Mouse (Mus musculus): ENCODE results near the gene Wdr34. TPM values are rescaled to one million over a fixed set of nuclear protein-coding genes. Genes with fewer than 3 reads are reported as not detected.

The Wdr34 gene
- polyA plus RNA-seq, 1 experiment from 2014 or later: 66.6 TPM

GRCm38 (mm10) chr2:30010840-30011281 is 37.8 kb downstream of the Wdr34 start:
- peaks cover 100% of the 10 kb centered on the region for H3K36me3 ChIP-seq (replicated peaks; ENCODE audit: control insufficient read depth, insufficient read depth)
- ATAC-seq (ENCODE audit: low FRiP score) (no peak), DNase-seq (ENCODE audit: low spot score) (peak; percentile 44)
- no peak overlapping the region for H3K27ac ChIP-seq
- no peaks in the 10 kb centered on the region for H3K9me3 ChIP-seq (ENCODE audit: control insufficient read depth, low read length)
- H3K4me1 ChIP-seq (replicated peaks; ENCODE audit: control insufficient read depth, insufficient read depth, low read length): no peaks in the 10 kb centered on the region
- H3K4me3 ChIP-seq (replicated peaks; ENCODE audit: low read length): no peak overlapping the region
- H3K27me3 ChIP-seq (ENCODE audit: control insufficient read depth, insufficient read depth, low read length): no peaks in the 10 kb centered on the region
- H3K4me2 ChIP-seq (replicated peaks): no peak overlapping the region
- WGBS: 84% methylated on average over 8 of the region's 8 CpGs
- no peak overlapping the region for H3K9ac ChIP-seq

GRCm38 (mm10) chr2:30009101-30009500 is 39.6 kb downstream of the Wdr34 start:
- Histone ChIP-seq H3K4me2 (replicated peaks) (no peak overlapping the region), H3K4me1 (replicated peaks; ENCODE audit: control insufficient read depth, insufficient read depth, low read length) (no peaks in the 10 kb centered on the region), H3K27ac (no peak overlapping the region), H3K27me3 (ENCODE audit: control insufficient read depth, insufficient read depth, low read length) (no peaks in the 10 kb centered on the region), H3K4me3 (replicated peaks; ENCODE audit: low read length) (no peak overlapping the region), H3K9ac (no peak overlapping the region), H3K9me3 (ENCODE audit: control insufficient read depth, low read length) (no peaks in the 10 kb centered on the region), H3K36me3 (replicated peaks; ENCODE audit: control insufficient read depth, insufficient read depth) (peaks cover 100% of the 10 kb centered on the region)
- ATAC-seq (ENCODE audit: low FRiP score) (no peak), DNase-seq (ENCODE audit: low spot score) (no peak)
- WGBS: 61% methylated on average over 1 of the region's 1 CpGs

- ATAC-seq (ENCODE audit: low FRiP score) (no peak), DNase-seq (ENCODE audit: low spot score) (no peak)
- Histone ChIP-seq H3K4me2 (replicated peaks) (no peak overlapping the region), H3K36me3 (replicated peaks; ENCODE audit: control insufficient read depth, insufficient read depth) (peaks cover 100% of the 10 kb centered on the region), H3K9ac (no peak overlapping the region), H3K9me3 (ENCODE audit: control insufficient read depth, low read length) (no peaks in the 10 kb centered on the region), H3K27me3 (ENCODE audit: control insufficient read depth, insufficient read depth, low read length) (no peaks in the 10 kb centered on the region), H3K27ac (no peak overlapping the region), H3K4me1 (replicated peaks; ENCODE audit: control insufficient read depth, insufficient read depth, low read length) (no peaks in the 10 kb centered on the region), H3K4me3 (replicated peaks; ENCODE audit: low read length) (no peak overlapping the region)
- 60% methylated on average over 2 of the region's 2 CpGs for WGBS
Measured at GRCm38 (mm10) chr2:29991962-29992361, 56.7 kb downstream of the Wdr34 start.

Small RNA genes lying within 50 kb of the gene (microRNA-seq; reads per million reads assigned to microRNA genes)
- 0.65 reads per million for gene Mir6997

Other genes starting within 250 kb of the Wdr34 start
- 40.1 and 43.7 TPM in 2 replicates for gene Slc27a4, start 246.2 kb downstream of the Wdr34 start, polyA plus RNA-seq (2014; fragmentation: Nextera tagmentation; extraction: Ambion mirVana)
- 24.6 and 24.9 TPM in 2 replicates for gene Urm1, start 228.8 kb downstream of the Wdr34 start, polyA plus RNA-seq (2014; fragmentation: Nextera tagmentation; extraction: Ambion mirVana)
- gene Cercam, start 179.7 kb downstream of the Wdr34 start, polyA plus RNA-seq (2014; fragmentation: Nextera tagmentation; extraction: Ambion mirVana): 15.9 and 19.1 TPM in 2 replicates
- 49.0 and 63.5 TPM in 2 replicates for gene Odf2, start 159.7 kb downstream of the Wdr34 start, polyA plus RNA-seq (2014; fragmentation: Nextera tagmentation; extraction: Ambion mirVana)
- gene Gle1, start 113.5 kb downstream of the Wdr34 start, polyA plus RNA-seq (2014; fragmentation: Nextera tagmentation; extraction: Ambion mirVana): 53.5 and 53.7 TPM in 2 replicates
- 344 and 368 TPM in 2 replicates for gene Sptan1, start 83.3 kb downstream of the Wdr34 start, polyA plus RNA-seq (2014; fragmentation: Nextera tagmentation; extraction: Ambion mirVana)
- gene Set, start 8.5 kb upstream of the Wdr34 start, polyA plus RNA-seq (2014; fragmentation: Nextera tagmentation; extraction: Ambion mirVana): 339 and 347 TPM in 2 replicates
- 1.6 and 1.9 TPM in 2 replicates for gene Pkn3, start 28.8 kb upstream of the Wdr34 start, polyA plus RNA-seq (2014; fragmentation: Nextera tagmentation; extraction: Ambion mirVana)
- 27.2 TPM in 2 replicates for gene Zdhhc12, start 44.8 kb upstream of the Wdr34 start, polyA plus RNA-seq (2014; fragmentation: Nextera tagmentation; extraction: Ambion mirVana)
- gene Zer1, start 75.7 kb upstream of the Wdr34 start, polyA plus RNA-seq (2014; fragmentation: Nextera tagmentation; extraction: Ambion mirVana): 13.2 and 16.0 TPM in 2 replicates
- 18.7 and 18.8 TPM in 2 replicates for gene Tbc1d13, start 84.9 kb upstream of the Wdr34 start, polyA plus RNA-seq (2014; fragmentation: Nextera tagmentation; extraction: Ambion mirVana)
- 29.8 and 31.0 TPM in 2 replicates for gene Endog, start 122.6 kb upstream of the Wdr34 start, polyA plus RNA-seq (2014; fragmentation: Nextera tagmentation; extraction: Ambion mirVana)
- 55.4 and 58.8 TPM in 2 replicates for gene Spout1, start 129.6 kb upstream of the Wdr34 start, polyA plus RNA-seq (2014; fragmentation: Nextera tagmentation; extraction: Ambion mirVana)
- gene Kyat1, start 157.0 kb upstream of the Wdr34 start, polyA plus RNA-seq (2014; fragmentation: Nextera tagmentation; extraction: Ambion mirVana): 13.9 and 16.0 TPM in 2 replicates
- 57.9 and 58.6 TPM in 2 replicates for gene Lrrc8a, start 188.8 kb upstream of the Wdr34 start, polyA plus RNA-seq (2014; fragmentation: Nextera tagmentation; extraction: Ambion mirVana)
- 0.07 and 0.17 TPM in 2 replicates for gene Gm28035, start 191.7 kb upstream of the Wdr34 start, polyA plus RNA-seq (2014; fragmentation: Nextera tagmentation; extraction: Ambion mirVana)
- gene Phyhd1, start 217.3 kb upstream of the Wdr34 start, polyA plus RNA-seq (2014; fragmentation: Nextera tagmentation; extraction: Ambion mirVana): 5.9 and 6.9 TPM in 2 replicates
- gene Gm28038, start 232.2 kb upstream of the Wdr34 start, polyA plus RNA-seq (2014; fragmentation: Nextera tagmentation; extraction: Ambion mirVana): not detected in 2 replicates
- 37.1 and 39.2 TPM in 2 replicates for gene Dolk, start 237.5 kb upstream of the Wdr34 start, polyA plus RNA-seq (2014; fragmentation: Nextera tagmentation; extraction: Ambion mirVana)
- gene Nup188, start 237.5 kb upstream of the Wdr34 start, polyA plus RNA-seq (2014; fragmentation: Nextera tagmentation; extraction: Ambion mirVana): 19.5 and 24.8 TPM in 2 replicates